Mouse (Mus musculus) forebrain, postnatal 0 days (tissue): ENCODE results near the gene Ccdc34. TPM values are rescaled to one million over a fixed set of nuclear protein-coding genes. Genes with fewer than 3 reads are reported as not detected.

ENCODE experiments used
- ATAC-seq: fragments of 200-750 bp; cut with Nextera tagmentation; 2 replicates; pipeline ENCODE4 v1.8.0; 2017; ENCODE audit warnings: mild to moderate bottlenecking, moderate library complexity
- DNase-seq: peaks from one replicate; pipeline ENCODE4 v3.0.0-alpha.2; 2015
- H3K27ac ChIP-seq: fragments of 300-500 bp; sonication (generic); 2 replicates; pipeline ENCODE4 v1.5.1; 2014; ENCODE audit warnings: low read depth, mild to moderate bottlenecking, antibody characterized with exemption, low read length, moderate library complexity, mixed read lengths
- H3K27me3 ChIP-seq: fragments of 300-500 bp; sonication (generic); 2 replicates; pipeline ENCODE4 v1.6.1; 2014; ENCODE audit warnings: mild to moderate bottlenecking, low read length, mixed read lengths; ENCODE audit not compliant: insufficient read depth
- H3K36me3 ChIP-seq: fragments of 300-500 bp; sonication (generic); 2 replicates; pipeline ENCODE4 v1.6.1; 2014; ENCODE audit warnings: mild to moderate bottlenecking, moderate library complexity; ENCODE audit not compliant: insufficient read depth
- H3K4me1 ChIP-seq: fragments of 300-500 bp; sonication (generic); 2 replicates; pipeline ENCODE4 v1.6.1; 2014; ENCODE audit warnings: antibody characterized with exemption; ENCODE audit not compliant: insufficient read depth
- H3K4me2 ChIP-seq: fragments of 300-500 bp; sonication (generic); 2 replicates; pipeline ENCODE4 v1.6.1; 2014; ENCODE audit warnings: low read depth, mild to moderate bottlenecking, moderate library complexity
- H3K4me3 ChIP-seq: fragments of 300-500 bp; sonication (generic); 2 replicates; pipeline ENCODE4 v1.5.1; 2014; ENCODE audit warnings: low read depth, low read length, mixed read lengths
- H3K9ac ChIP-seq: fragments of 300-500 bp; sonication (generic); 2 replicates; pipeline ENCODE4 v1.6.1; 2014; ENCODE audit warnings: mild to moderate bottlenecking
- H3K9me3 ChIP-seq: fragments of 300-500 bp; sonication (generic); 2 replicates; pipeline ENCODE4 v1.6.1; 2016; ENCODE audit warnings: low read length
- CTCF ChIP-seq: sonication (generic); IDR thresholded peaks from 2 replicates; pipeline ENCODE4 v1.5.1; 2016; ENCODE audit warnings: antibody characterized with exemption, control low read depth, low read depth
- WGBS: fragments of 180-500 bp; shearing (Covaris S2); extraction: QIAGEN DNeasy Blood & Tissue Kit; methylation state at CpG from one replicate; pipeline ENCODE4 v1.1.7; 2014; 5-methylcytosine and 5-hydroxymethylcytosine counted together
- polyA plus RNA-seq: library from polyadenylated mRNA; unstranded; fragments of >200 nt; fragmentation: Nextera tagmentation; extraction: Ambion mirVana; gene quantifications from 2 replicates; pipeline ENCODE4 v1.2.1, GENCODE M21; 2015
- total RNA-seq: library from RNA; depleted of rRNA; stranded (reverse); fragments of >200 nt; gene quantifications from 2 replicates; pipeline ENCODE4 v1.2.3, GENCODE M21; 2014

Gene Ccdc34
- total and polyA plus RNA-seq, 2 experiments from 2014 or later, result 27.3 TPM

GRCm38 (mm10) chr2:110179669-110180315 lies 162.2 kb downstream of the Ccdc34 start:
- H3K4me3 ChIP-seq, result no peak overlapping the region
- no peaks in the 10 kb centered on the region for H3K27me3 ChIP-seq
- H3K9me3 ChIP-seq, result no peaks in the 10 kb centered on the region
- H3K36me3 ChIP-seq, result no peaks in the 10 kb centered on the region
- TF ChIP-seq CTCF, result no peak
- no peak overlapping the region for H3K9ac ChIP-seq
- H3K4me1 ChIP-seq, result no peaks in the 10 kb centered on the region; the same call in 1 of the 2 replicates
- no peak overlapping the region for H3K4me2 ChIP-seq
- H3K27ac ChIP-seq, result peak overlapping the region; percentile 29; the same call in 1 of the 2 replicates
- DNase-seq (peak; percentile 32), ATAC-seq (peak; percentile 79)
- WGBS, result 32% methylated on average over 10 of the region's 10 CpGs

- no peak overlapping the region for H3K4me3 ChIP-seq
- WGBS, result 74% methylated on average over 7 of the region's 7 CpGs
- no peaks in the 10 kb centered on the region; the same call in 1 of the 2 replicates for H3K4me1 ChIP-seq
- no peaks in the 10 kb centered on the region for H3K27me3 ChIP-seq
- H3K36me3 ChIP-seq, result no peaks in the 10 kb centered on the region
- ATAC-seq (no peak), DNase-seq (no peak)
- no peak for TF ChIP-seq CTCF
- no peak overlapping the region for H3K9ac ChIP-seq
- H3K27ac ChIP-seq, result no peak overlapping the region
- no peaks in the 10 kb centered on the region for H3K9me3 ChIP-seq
- H3K4me2 ChIP-seq, result no peak overlapping the region
Observed at GRCm38 (mm10) chr2:110180316-110180670, 162.7 kb downstream of the Ccdc34 start.

GRCm38 (mm10) chr2:110181666-110182065 lies 164.0 kb downstream of the Ccdc34 start:
- ATAC-seq (no peak), DNase-seq (no peak)
- Histone ChIP-seq H3K4me1 (no peaks in the 10 kb centered on the region; the same call in 1 of the 2 replicates), H3K9me3 (no peaks in the 10 kb centered on the region), H3K36me3 (no peaks in the 10 kb centered on the region), H3K27ac (no peak overlapping the region), H3K27me3 (no peaks in the 10 kb centered on the region), H3K9ac (no peak overlapping the region), H3K4me3 (no peak overlapping the region), H3K4me2 (no peak overlapping the region)
- no peak for TF ChIP-seq CTCF
- 72% methylated on average over 6 of the region's 6 CpGs for WGBS

GRCm38 (mm10) chr2:110182248-110182647 lies 164.6 kb downstream of the Ccdc34 start:
- Histone ChIP-seq H3K4me3 (no peak overlapping the region), H3K9me3 (no peaks in the 10 kb centered on the region), H3K27me3 (no peaks in the 10 kb centered on the region), H3K4me1 (no peaks in the 10 kb centered on the region; the same call in 1 of the 2 replicates), H3K9ac (no peak overlapping the region), H3K36me3 (no peaks in the 10 kb centered on the region), H3K4me2 (no peak overlapping the region), H3K27ac (no peak overlapping the region)
- ATAC-seq (no peak), DNase-seq (no peak)
- 25% methylated on average over 6 of the region's 6 CpGs for WGBS
- no peak for TF ChIP-seq CTCF

GRCm38 (mm10) chr2:110182795-110183486 lies 165.3 kb downstream of the Ccdc34 start:
- Histone ChIP-seq H3K4me2 (no peak overlapping the region), H3K27me3 (no peaks in the 10 kb centered on the region), H3K4me1 (no peaks in the 10 kb centered on the region; the same call in 1 of the 2 replicates), H3K36me3 (no peaks in the 10 kb centered on the region), H3K27ac (no peak overlapping the region), H3K9me3 (no peaks in the 10 kb centered on the region), H3K9ac (no peak overlapping the region), H3K4me3 (no peak overlapping the region)
- 75% methylated on average over 4 of the region's 4 CpGs for WGBS
- ATAC-seq (no peak), DNase-seq (no peak)
- TF ChIP-seq CTCF, result no peak

GRCm38 (mm10) chr2:110184071-110184470 lies 166.5 kb downstream of the Ccdc34 start:
- H3K27ac ChIP-seq, result no peak overlapping the region
- no peaks in the 10 kb centered on the region for H3K9me3 ChIP-seq
- WGBS, result 95% methylated on average over 1 of the region's 1 CpGs
- ATAC-seq, result no peak
- H3K27me3 ChIP-seq, result no peaks in the 10 kb centered on the region
- no peak for TF ChIP-seq CTCF
- no peak overlapping the region for H3K4me2 ChIP-seq
- H3K4me3 ChIP-seq, result no peak overlapping the region
- no peak overlapping the region for H3K9ac ChIP-seq
- DNase-seq, result no peak
- no peaks in the 10 kb centered on the region; the same call in 1 of the 2 replicates for H3K4me1 ChIP-seq
- H3K36me3 ChIP-seq, result no peaks in the 10 kb centered on the region

GRCm38 (mm10) chr2:110186427-110186980 lies 168.9 kb downstream of the Ccdc34 start:
- Histone ChIP-seq H3K27me3 (no peaks in the 10 kb centered on the region), H3K4me3 (no peak overlapping the region), H3K36me3 (no peaks in the 10 kb centered on the region), H3K27ac (no peak overlapping the region), H3K4me1 (no peaks in the 10 kb centered on the region; the same call in 1 of the 2 replicates), H3K9me3 (no peaks in the 10 kb centered on the region), H3K9ac (no peak overlapping the region), H3K4me2 (no peak overlapping the region)
- DNase-seq (no peak), ATAC-seq (no peak)
- WGBS, result 63% methylated on average over 6 of the region's 6 CpGs
- TF ChIP-seq CTCF, result no peak
